Mouse (Mus musculus) retina, adult 2 months (tissue): ENCODE results near the gene Gtf2e1.

Source experiments
- DNase-seq: peaks from one replicate; pipeline ENCODE4 v3.0.0-alpha.2; 2012; ENCODE audit warnings: low read depth, low spot score

Gene Gtf2e1

GRCm38 (mm10) chr16:37539611-37540580, at the start of gene Gtf2e1, which contains the start of gene Rabl3:
Gene Gtf2e1 (minus strand): TSS chr16:37539789.
Gene Rabl3 (plus strand): TSS chr16:37539885.
- DNase-seq: peak; percentile 97

- DNase-seq: no peak
Measured at GRCm38 (mm10) chr16:37585129-37585563, 45.6 kb upstream of the Gtf2e1 start.

- peak; percentile 20 for DNase-seq
Measured at GRCm38 (mm10) chr16:37584218-37585035, 44.8 kb upstream of the Gtf2e1 start.

GRCm38 (mm10) chr16:37583801-37584200, 44.2 kb upstream of the Gtf2e1 start:
- DNase-seq: no peak

- no peak for DNase-seq
Measured at GRCm38 (mm10) chr16:37583306-37583705, 43.7 kb upstream of the Gtf2e1 start.

- DNase-seq: no peak
Measured at GRCm38 (mm10) chr16:37581901-37582300, 42.3 kb upstream of the Gtf2e1 start.

- DNase-seq: no peak
Measured at GRCm38 (mm10) chr16:37580651-37581050, 41.1 kb upstream of the Gtf2e1 start.

- no peak for DNase-seq
Measured at GRCm38 (mm10) chr16:37579994-37580393, 40.4 kb upstream of the Gtf2e1 start, which contains the start of gene Hgd. Gene Hgd (plus strand): TSS chr16:37580153.

GRCm38 (mm10) chr16:37579591-37579990, 40.0 kb upstream of the Gtf2e1 start:
- no peak for DNase-seq

GRCm38 (mm10) chr16:37575325-37575724, 35.7 kb upstream of the Gtf2e1 start:
- no peak for DNase-seq

GRCm38 (mm10) chr16:37573061-37573460, 33.5 kb upstream of the Gtf2e1 start:
- DNase-seq: no peak

GRCm38 (mm10) chr16:37572117-37572754, 32.6 kb upstream of the Gtf2e1 start:
- no peak for DNase-seq

- no peak for DNase-seq
Measured at GRCm38 (mm10) chr16:37571554-37571953, 32.0 kb upstream of the Gtf2e1 start.

GRCm38 (mm10) chr16:37567113-37568050, 27.8 kb upstream of the Gtf2e1 start:
- no peak for DNase-seq

GRCm38 (mm10) chr16:37566107-37566506, 26.5 kb upstream of the Gtf2e1 start:
- no peak for DNase-seq

- DNase-seq: no peak
Measured at GRCm38 (mm10) chr16:37565117-37565516, 25.5 kb upstream of the Gtf2e1 start.

- DNase-seq: no peak
Measured at GRCm38 (mm10) chr16:37562961-37563360, 23.4 kb upstream of the Gtf2e1 start.

GRCm38 (mm10) chr16:37562414-37562813, 22.8 kb upstream of the Gtf2e1 start:
- no peak for DNase-seq

- no peak for DNase-seq
Measured at GRCm38 (mm10) chr16:37552824-37553223, 13.2 kb upstream of the Gtf2e1 start.

GRCm38 (mm10) chr16:37550981-37551380, 11.4 kb upstream of the Gtf2e1 start:
- DNase-seq: no peak
